Mouse (Mus musculus) testis, adult 2 months (tissue): Measurements from ENCODE around the gene Gnaq. TPM values are rescaled to one million over a fixed set of nuclear protein-coding genes. Genes with fewer than 3 reads are reported as not detected.

Source experiments
- H3K27ac ChIP-seq: fragments of 200-500 bp; 2 replicates; pipeline ENCODE4 v1.5.1; 2012; ENCODE audit warnings: low read depth, low read length; ENCODE audit not compliant: control insufficient read depth, insufficient read depth
- H3K27me3 ChIP-seq: fragments of 200-500 bp; 2 replicates; pipeline ENCODE4 v1.6.1; 2012; ENCODE audit warnings: mild to moderate bottlenecking, low read length, moderate library complexity; ENCODE audit not compliant: control insufficient read depth, insufficient read depth
- H3K36me3 ChIP-seq: fragments of 200-500 bp; 2 replicates; pipeline ENCODE4 v1.6.1; 2012; ENCODE audit warnings: mild to moderate bottlenecking, low read length; ENCODE audit not compliant: control insufficient read depth, insufficient read depth
- H3K4me1 ChIP-seq: fragments of 200-500 bp; 2 replicates; pipeline ENCODE4 v1.6.1; 2012; ENCODE audit warnings: low read length; ENCODE audit not compliant: control insufficient read depth, insufficient read depth
- H3K4me3 ChIP-seq: fragments of 200-500 bp; 2 replicates; pipeline ENCODE4 v1.5.1; 2012; ENCODE audit warnings: low read depth, mild to moderate bottlenecking, low read length, moderate library complexity, mixed read lengths; ENCODE audit not compliant: control insufficient read depth
- CTCF ChIP-seq: fragments of 200-500 bp; IDR thresholded peaks from 2 replicates; pipeline ENCODE4 v1.5.1; 2012; ENCODE audit warnings: low read depth, mild to moderate bottlenecking, inconsistent platforms, low read length, moderate library complexity; ENCODE audit not compliant: control insufficient read depth, insufficient read depth, insufficient replicate concordance
- POLR2A ChIP-seq: fragments of 200-500 bp; IDR thresholded peaks from 2 replicates; pipeline ENCODE4 v1.6.1; 2012; ENCODE audit warnings: low read depth, mild to moderate bottlenecking, inconsistent platforms, low read length, moderate library complexity; ENCODE audit not compliant: control insufficient read depth
- polyA plus RNA-seq: library from polyadenylated mRNA; depleted of rRNA; stranded (reverse); fragments of >200 nt; gene quantifications from 2 replicates; pipeline ENCODE4 v1.2.3, GENCODE M21; 2012

Gene Gnaq
- polyA plus RNA-seq, 1 experiment = 5.5 TPM

DNA sequence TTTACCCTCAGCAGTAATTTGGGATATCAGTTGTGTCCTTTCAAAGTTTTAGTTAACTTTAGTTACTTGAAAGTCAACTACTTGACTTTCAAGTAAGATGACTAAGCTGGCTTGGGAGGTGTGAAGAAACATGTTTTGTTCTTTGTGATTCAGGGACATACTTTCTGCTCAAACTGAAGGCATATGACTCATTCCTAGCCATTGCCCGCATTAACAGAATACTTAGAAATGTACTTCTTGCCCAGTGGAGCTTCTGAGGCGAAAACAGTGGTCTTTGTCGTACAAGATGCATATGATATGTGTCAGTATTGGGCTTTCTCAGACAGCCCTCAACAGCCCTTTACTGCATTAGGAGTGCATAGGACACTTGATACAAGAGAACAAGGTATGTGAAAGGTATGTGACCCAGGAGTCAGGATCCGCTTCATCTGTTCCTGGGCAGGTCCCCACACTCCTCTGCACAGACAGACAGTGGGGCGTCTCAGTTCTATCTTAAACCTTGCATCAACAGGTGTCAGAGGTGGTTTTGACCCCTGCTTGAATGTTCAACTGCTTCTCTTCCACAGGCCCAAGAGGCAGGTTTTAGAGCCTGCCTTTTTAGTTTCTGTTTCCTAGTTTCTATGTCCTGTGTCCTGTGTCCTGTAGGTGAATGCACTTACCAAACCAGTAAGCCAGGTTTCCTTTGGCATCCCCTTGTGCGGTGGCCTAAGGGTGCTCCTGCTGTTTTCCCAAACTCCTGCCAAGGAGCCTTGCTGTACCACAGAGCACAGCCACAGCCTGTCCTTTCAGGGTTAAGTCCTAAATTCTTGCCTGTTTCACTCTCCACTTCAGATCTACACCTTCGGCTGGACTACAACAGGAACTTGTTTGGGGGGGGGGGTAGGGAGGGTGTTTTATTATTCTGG, 72.4 kb downstream of the Gnaq start:
- H3K36me3 ChIP-seq = no peaks in the 10 kb centered on the region
- no peak overlapping the region for H3K4me3 ChIP-seq
- H3K27ac ChIP-seq = no peak overlapping the region
- no peaks in the 10 kb centered on the region for H3K4me1 ChIP-seq
- no peaks in the 10 kb centered on the region for H3K27me3 ChIP-seq
- TF ChIP-seq POLR2A (no peak), CTCF (no peak)

DNA sequence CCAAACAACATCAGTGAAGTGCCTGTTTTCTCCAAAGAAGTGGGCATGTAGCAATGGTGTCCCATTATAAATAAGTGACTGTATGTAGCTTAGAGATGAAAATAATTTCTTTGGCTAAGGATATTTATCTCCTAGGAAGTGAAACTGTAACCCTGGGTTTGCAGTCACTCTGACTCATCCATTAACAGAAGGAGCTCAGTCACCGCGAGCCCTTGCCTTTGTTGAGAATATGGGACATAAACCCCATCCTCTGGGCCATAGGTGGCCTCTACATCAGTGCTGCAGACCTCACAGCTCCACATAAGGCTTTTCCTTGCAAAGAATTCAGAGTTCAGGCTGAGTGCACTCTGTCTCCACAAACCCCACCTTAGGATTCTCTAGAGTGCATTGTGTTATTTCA, 77.0 kb downstream of the Gnaq start:
- H3K4me3 ChIP-seq = no peak overlapping the region
- H3K27ac ChIP-seq = no peak overlapping the region
- H3K36me3 ChIP-seq = no peaks in the 10 kb centered on the region
- no peak for TF ChIP-seq POLR2A
- TF ChIP-seq CTCF = no peak
- no peaks in the 10 kb centered on the region for H3K4me1 ChIP-seq
- H3K27me3 ChIP-seq = no peaks in the 10 kb centered on the region

DNA sequence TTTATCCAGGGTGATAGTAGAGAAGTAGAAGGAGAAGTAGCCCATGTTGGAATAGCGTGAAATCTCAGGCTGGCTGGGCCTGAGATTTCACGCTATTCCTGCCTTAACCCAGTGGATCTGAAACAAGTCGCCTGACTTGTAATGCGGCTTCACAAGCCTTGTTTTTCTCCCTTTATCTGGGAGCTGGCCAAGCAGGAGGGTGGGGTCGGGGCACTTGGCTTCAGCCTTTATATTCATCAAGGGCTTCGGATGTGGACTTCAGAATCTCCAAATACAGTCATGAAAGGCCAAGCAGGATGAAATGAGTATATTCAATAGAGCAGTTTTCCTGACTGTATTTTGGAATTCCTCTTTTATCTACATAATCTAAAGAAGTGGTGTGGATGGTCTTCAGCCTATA, 82.3 kb downstream of the Gnaq start:
- Histone ChIP-seq H3K27ac (no peak overlapping the region), H3K36me3 (no peaks in the 10 kb centered on the region)
- no peak for TF ChIP-seq POLR2A
- no peak for TF ChIP-seq CTCF

DNA sequence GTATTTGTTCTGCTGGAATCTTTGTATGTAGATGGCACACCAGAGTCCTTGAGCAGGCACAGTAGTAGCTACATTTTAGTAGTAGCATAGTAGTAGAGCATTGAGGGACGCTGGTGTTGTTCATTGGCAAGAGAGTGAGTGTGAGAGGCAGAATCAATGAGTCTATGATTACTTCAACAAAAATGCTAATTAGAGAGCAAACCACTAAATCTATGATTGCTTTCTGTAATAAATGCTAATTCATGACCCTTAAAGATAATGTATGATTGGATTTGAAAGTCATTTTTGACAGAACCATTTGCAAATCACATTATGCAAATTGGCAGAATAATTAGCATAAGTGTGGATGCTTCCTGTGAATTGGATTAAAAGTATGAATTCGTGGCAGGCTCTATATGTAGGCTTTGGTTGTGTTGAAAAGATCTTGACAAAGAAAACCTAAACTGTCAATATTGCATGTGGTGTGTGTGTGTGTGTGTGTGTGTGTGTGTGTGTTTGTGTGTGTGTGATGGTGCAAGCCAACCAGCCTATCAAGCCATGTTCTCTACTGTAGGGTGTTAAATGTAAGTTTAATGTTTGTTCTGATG, 82.9 kb downstream of the Gnaq start:
- H3K36me3 ChIP-seq = no peaks in the 10 kb centered on the region
- H3K4me1 ChIP-seq = no peaks in the 10 kb centered on the region
- no peak overlapping the region for H3K4me3 ChIP-seq
- H3K27ac ChIP-seq = no peak overlapping the region
- TF ChIP-seq CTCF (no peak), POLR2A (no peak)
- no peaks in the 10 kb centered on the region for H3K27me3 ChIP-seq

More for the DNA sequence above, 82.3 kb downstream of the Gnaq start:
- no peaks in the 10 kb centered on the region for H3K27me3 ChIP-seq
- H3K4me3 ChIP-seq = no peak overlapping the region
- H3K4me1 ChIP-seq = no peaks in the 10 kb centered on the region

DNA sequence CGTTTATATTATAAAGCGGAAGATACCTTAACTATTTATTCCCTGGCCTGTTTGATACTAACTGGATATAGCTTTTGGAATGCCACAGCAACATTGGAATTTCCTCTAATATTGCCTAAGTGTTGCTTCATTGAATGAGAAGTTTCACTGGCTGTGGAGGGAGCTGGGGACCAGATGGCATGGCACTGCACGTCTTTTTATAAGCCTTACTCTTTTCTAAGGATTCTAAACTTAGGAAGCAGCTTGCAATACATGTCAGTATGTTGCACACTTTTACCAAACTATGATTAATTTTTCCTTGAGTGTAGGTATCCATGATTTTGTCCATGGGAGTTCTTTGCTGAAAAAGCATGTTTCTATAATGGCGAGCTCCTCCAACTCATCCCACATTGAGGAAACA, 87.3 kb downstream of the Gnaq start:
- Histone ChIP-seq H3K27me3 (no peaks in the 10 kb centered on the region), H3K36me3 (no peaks in the 10 kb centered on the region), H3K4me3 (no peak overlapping the region), H3K27ac (no peak overlapping the region), H3K4me1 (no peaks in the 10 kb centered on the region)
- TF ChIP-seq CTCF = no peak
- TF ChIP-seq POLR2A = no peak

DNA sequence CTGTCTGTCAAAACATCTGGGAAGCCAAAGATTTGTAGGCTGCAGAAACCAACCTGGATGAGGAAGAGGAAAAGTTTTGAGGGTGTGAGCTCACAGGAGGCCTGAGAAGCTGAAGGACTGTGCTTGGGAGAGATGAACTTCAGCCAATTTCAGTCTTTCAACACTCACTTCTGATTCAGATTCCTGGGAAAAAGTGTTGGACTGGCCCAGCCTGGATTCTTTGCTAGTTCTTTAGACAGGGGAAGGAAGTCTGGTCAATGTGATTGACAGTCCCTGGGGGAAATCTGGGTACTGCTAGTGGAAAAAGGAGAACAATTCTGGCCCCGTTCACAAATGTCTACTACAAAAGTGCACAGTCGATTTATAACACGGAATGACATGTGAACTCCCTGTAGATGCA, 89.9 kb downstream of the Gnaq start:
- Histone ChIP-seq H3K4me3 (no peak overlapping the region), H3K27me3 (no peaks in the 10 kb centered on the region), H3K4me1 (no peaks in the 10 kb centered on the region), H3K36me3 (no peaks in the 10 kb centered on the region), H3K27ac (no peak overlapping the region)
- no peak for TF ChIP-seq POLR2A
- TF ChIP-seq CTCF = no peak

DNA sequence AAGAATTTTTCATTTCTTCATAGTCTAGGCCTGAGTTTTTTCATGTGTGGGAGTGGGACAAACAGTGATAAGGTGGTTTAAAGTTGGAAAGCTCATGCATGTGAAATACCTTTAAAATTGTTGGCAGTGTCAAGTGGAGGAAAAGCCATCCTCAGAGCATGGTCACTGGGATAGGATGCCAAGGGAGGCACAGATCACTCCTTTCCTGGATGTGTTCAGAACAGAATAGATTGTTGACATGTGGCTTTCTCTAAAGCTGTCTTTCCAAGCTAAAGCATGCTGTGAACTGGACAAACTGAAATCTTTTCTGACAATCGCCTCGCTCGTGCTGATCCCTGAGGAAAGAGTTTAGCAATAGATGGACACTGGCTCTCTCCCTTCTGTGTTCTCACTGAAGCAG, 90.5 kb downstream of the Gnaq start:
- Histone ChIP-seq H3K27me3 (no peaks in the 10 kb centered on the region), H3K4me3 (no peak overlapping the region), H3K27ac (no peak overlapping the region), H3K36me3 (no peaks in the 10 kb centered on the region), H3K4me1 (no peaks in the 10 kb centered on the region)
- TF ChIP-seq POLR2A (no peak), CTCF (no peak)

DNA sequence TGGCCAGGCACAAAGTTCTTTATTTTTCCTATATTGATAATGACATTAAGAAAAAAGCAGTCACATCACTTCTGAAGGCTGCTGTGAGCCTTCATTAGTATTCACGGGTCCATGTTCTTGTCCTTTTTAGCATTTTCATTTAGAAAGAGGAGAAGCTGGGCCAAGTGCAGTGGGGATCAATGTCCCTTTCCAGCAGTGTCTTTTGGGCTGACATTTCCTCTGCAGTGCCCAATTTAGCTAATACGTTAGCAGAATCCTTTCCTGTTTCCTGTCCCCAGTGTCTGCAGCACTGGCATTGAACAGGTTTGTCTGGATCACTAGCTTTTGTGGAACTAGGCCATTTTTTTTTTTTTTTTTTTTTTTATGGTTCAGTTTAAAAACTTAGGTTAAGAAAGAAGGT, 92.2 kb downstream of the Gnaq start:
- Histone ChIP-seq H3K4me3 (no peak overlapping the region), H3K27ac (no peak overlapping the region), H3K4me1 (no peaks in the 10 kb centered on the region), H3K27me3 (no peaks in the 10 kb centered on the region), H3K36me3 (no peaks in the 10 kb centered on the region)
- TF ChIP-seq CTCF = no peak
- no peak for TF ChIP-seq POLR2A
